Mouse (Mus musculus): ENCODE measurements at regions not wholly inside any gene's neighbourhood (a gene's known extent, or its start where the extent isn't known, plus 50 kb on each side); places are given as distances from the start of the nearest gene placed in this dataset.

- TF ChIP-seq MAX (IDR thresholded peaks at IDR 0.05; ENCODE audit: low read depth), result no peak
- TF ChIP-seq USF1 (IDR thresholded peaks at IDR 0.05; ENCODE audit: low read depth), result no peak
- TF ChIP-seq POLR2A (IDR thresholded peaks at IDR 0.05; ENCODE audit: insufficient read length, low read depth), result no peak
- no peak for TF ChIP-seq POLR2AphosphoS2 (IDR thresholded peaks at IDR 0.05; ENCODE audit: insufficient read length, low read depth)
- no peak for TF ChIP-seq E2F4 (IDR thresholded peaks at IDR 0.05; ENCODE audit: insufficient read depth)
- no peak for TF ChIP-seq TCF12 (IDR thresholded peaks at IDR 0.05; ENCODE audit: insufficient read depth, poor library complexity, severe bottlenecking)
- TF ChIP-seq SRF (IDR thresholded peaks at IDR 0.05; ENCODE audit: control insufficient read depth, insufficient read length, low read depth), result no peak
- no peak for TF ChIP-seq TCF3 (IDR thresholded peaks at IDR 0.05; ENCODE audit: insufficient read length, low read depth)
- TF ChIP-seq REST (IDR thresholded peaks at IDR 0.05; ENCODE audit: insufficient read depth, insufficient read length), result no peak
- no peak for TF ChIP-seq MYOG (IDR thresholded peaks at IDR 0.05; ENCODE audit: control insufficient read depth in 1 of 3, insufficient read depth in 1 of 3, insufficient read length in 2 of 3, low read depth in 2 of 3)
- TF ChIP-seq MYOD1 (IDR thresholded peaks at IDR 0.05; ENCODE audit: control insufficient read depth in 1 of 3, insufficient read length in 2 of 3, low read depth in 2 of 3), result no peak
- no peak for TF ChIP-seq CEBPB (IDR thresholded peaks at IDR 0.05; ENCODE audit: insufficient read depth, poor library complexity, severe bottlenecking)
- no peaks in the 10 kb centered on the region for H3K79me2 ChIP-seq (ENCODE audit: control insufficient read depth, insufficient read depth)
- no peak overlapping the region for H3K4me3 ChIP-seq
- H3ac ChIP-seq (ENCODE audit: control insufficient read depth, insufficient read length), result no peak overlapping the region
- peaks cover 5% of the 10 kb centered on the region for H3K27me3 ChIP-seq (ENCODE audit: control insufficient read depth, insufficient read depth, insufficient read length)
- no peaks in the 10 kb centered on the region for H3K36me3 ChIP-seq (ENCODE audit: control insufficient read depth, insufficient read depth)
- no peak overlapping the region for H3K4me2 ChIP-seq (ENCODE audit: low read depth)
Measured at GRCm38 (mm10) chr14:46317406-46318045, 61.7 kb upstream of the Gm15217 start.

GRCm38 (mm10) chr14:46328064-46328463 lies 51.1 kb upstream of the Gm15217 start:
- Histone ChIP-seq H3K36me3 (ENCODE audit: control insufficient read depth, insufficient read depth) (no peaks in the 10 kb centered on the region), H3K27me3 (ENCODE audit: control insufficient read depth, insufficient read depth, insufficient read length) (no peaks in the 10 kb centered on the region), H3K79me2 (ENCODE audit: control insufficient read depth, insufficient read depth) (no peaks in the 10 kb centered on the region), H3K4me3 (no peak overlapping the region), H3ac (ENCODE audit: control insufficient read depth, insufficient read length) (no peak overlapping the region), H3K4me2 (ENCODE audit: low read depth) (no peak overlapping the region)
- TF ChIP-seq TCF3 (IDR thresholded peaks at IDR 0.05; ENCODE audit: insufficient read length, low read depth) (no peak), POLR2A (IDR thresholded peaks at IDR 0.05; ENCODE audit: insufficient read length, low read depth) (no peak), MYOG (IDR thresholded peaks at IDR 0.05; ENCODE audit: control insufficient read depth in 1 of 3, insufficient read depth in 1 of 3, insufficient read length in 2 of 3, low read depth in 2 of 3) (no peak), MAX (IDR thresholded peaks at IDR 0.05; ENCODE audit: low read depth) (no peak), POLR2AphosphoS2 (IDR thresholded peaks at IDR 0.05; ENCODE audit: insufficient read length, low read depth) (no peak), USF1 (IDR thresholded peaks at IDR 0.05; ENCODE audit: low read depth) (no peak), REST (IDR thresholded peaks at IDR 0.05; ENCODE audit: insufficient read depth, insufficient read length) (no peak), E2F4 (IDR thresholded peaks at IDR 0.05; ENCODE audit: insufficient read depth) (no peak), TCF12 (IDR thresholded peaks at IDR 0.05; ENCODE audit: insufficient read depth, poor library complexity, severe bottlenecking) (no peak), MYOD1 (IDR thresholded peaks at IDR 0.05; ENCODE audit: control insufficient read depth in 1 of 3, insufficient read length in 2 of 3, low read depth in 2 of 3) (no peak), CEBPB (IDR thresholded peaks at IDR 0.05; ENCODE audit: insufficient read depth, poor library complexity, severe bottlenecking) (no peak), SRF (IDR thresholded peaks at IDR 0.05; ENCODE audit: control insufficient read depth, insufficient read length, low read depth) (no peak)

All from myocyte (in vitro differentiated cells).